Mouse (Mus musculus) activated CD4-positive, CD25-positive, alpha-beta regulatory T cell, adult 9 weeks (primary cell): ENCODE measurements around the gene Pgrmc2. TPM values are rescaled to one million over a fixed set of nuclear protein-coding genes. Genes with fewer than 3 reads are reported as not detected.

ENCODE experiments used
- polyA plus RNA-seq: library from polyadenylated mRNA; unstranded; fragments of 100-300 nt; shearing (Covaris generic); gene quantifications from one replicate; pipeline ENCODE4 v1.2.1, GENCODE M21; 2017

Gene Pgrmc2
- 4.6 TPM for polyA plus RNA-seq

GRCm38 (mm10) chr3:41082885-41083789 lies at the start of gene Pgrmc2:
Pgrmc2 (minus strand) TSS chr3:41083046.

Other genes starting within 250 kb of the Pgrmc2 start
- 18.1 TPM for gene Mfsd8, start 236.2 kb downstream of the Pgrmc2 start, polyA plus RNA-seq
- gene Abhd18, start 236.1 kb downstream of the Pgrmc2 start, polyA plus RNA-seq: 23.7 TPM
- gene 1700034I23Rik, start 180.5 kb downstream of the Pgrmc2 start, polyA plus RNA-seq: 0.90 TPM
- gene Larp1b, start 133.2 kb downstream of the Pgrmc2 start, polyA plus RNA-seq: 19.9 TPM